Mouse (Mus musculus) spleen, adult 2 months (tissue): Measurements from ENCODE around the gene Ndufv2.

Experiments
- CTCF ChIP-seq: fragments of 200-500 bp; IDR thresholded peaks from 2 replicates; pipeline ENCODE4 v1.5.1; 2011; ENCODE audit warnings: mild to moderate bottlenecking, inconsistent platforms; ENCODE audit not compliant: insufficient read depth, insufficient read length, insufficient replicate concordance; ENCODE audit errors: extremely low read depth
- POLR2A ChIP-seq: fragments of 200-500 bp; IDR thresholded peaks from 2 replicates; pipeline ENCODE4 v1.6.1; 2011; ENCODE audit warnings: low read depth, low read length, inconsistent platforms

DNA sequence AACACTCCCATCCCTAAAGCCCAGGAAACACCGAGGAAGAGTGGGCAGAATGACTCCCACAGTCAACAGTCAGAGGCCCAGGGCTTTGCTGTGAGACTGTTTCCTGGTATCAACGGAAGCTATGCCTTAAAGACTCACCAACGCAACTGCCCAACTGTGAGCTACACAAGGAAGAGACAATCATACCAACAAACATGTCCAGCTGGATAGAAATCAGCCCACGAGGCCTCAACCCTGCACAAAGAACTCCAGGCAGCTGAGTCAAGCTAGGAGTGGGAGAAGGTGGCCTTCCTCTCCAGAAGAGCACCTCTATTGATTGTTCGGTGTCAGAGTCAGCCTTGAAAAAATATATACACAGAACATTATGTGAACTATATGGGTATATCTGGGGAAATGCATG is 69.4 kb downstream of the Ndufv2 start:
- TF ChIP-seq CTCF, result no peak
- no peak for TF ChIP-seq POLR2A
